Mouse (Mus musculus) C2C12 (cell line): ENCODE results near the gene Flt3.
A peak's percentile ranks its signal among the peaks of the same experiment; 100 is the strongest.

Source experiments
- CEBPB ChIP-seq: IDR thresholded peaks from one replicate; pipeline ENCODE4 v1.6.1; 2011; ENCODE audit warnings: low read depth, mild to moderate bottlenecking, control low read depth, moderate library complexity
- CTCF ChIP-seq: IDR thresholded peaks from one replicate; pipeline ENCODE4 v1.5.1; 2011; ENCODE audit not compliant: control insufficient read depth, insufficient read depth, insufficient read length
- MAX ChIP-seq: IDR thresholded peaks from one replicate; pipeline ENCODE4 v1.6.1; 2011; ENCODE audit warnings: mild to moderate bottlenecking, control low read depth
- MYOD1 ChIP-seq: IDR thresholded peaks from one replicate; pipeline ENCODE4 v1.6.1; 2011; ENCODE audit warnings: low read depth; ENCODE audit not compliant: control insufficient read depth, insufficient read length
- MYOG ChIP-seq: IDR thresholded peaks from one replicate; pipeline ENCODE4 v1.6.1; 2011; ENCODE audit not compliant: control insufficient read depth, insufficient read length; ENCODE audit errors: extremely low read depth
- USF1 ChIP-seq: IDR thresholded peaks from one replicate; pipeline ENCODE4 v1.6.1; 2011; ENCODE audit warnings: low read depth, mild to moderate bottlenecking, control low read depth, moderate library complexity

DNA sequence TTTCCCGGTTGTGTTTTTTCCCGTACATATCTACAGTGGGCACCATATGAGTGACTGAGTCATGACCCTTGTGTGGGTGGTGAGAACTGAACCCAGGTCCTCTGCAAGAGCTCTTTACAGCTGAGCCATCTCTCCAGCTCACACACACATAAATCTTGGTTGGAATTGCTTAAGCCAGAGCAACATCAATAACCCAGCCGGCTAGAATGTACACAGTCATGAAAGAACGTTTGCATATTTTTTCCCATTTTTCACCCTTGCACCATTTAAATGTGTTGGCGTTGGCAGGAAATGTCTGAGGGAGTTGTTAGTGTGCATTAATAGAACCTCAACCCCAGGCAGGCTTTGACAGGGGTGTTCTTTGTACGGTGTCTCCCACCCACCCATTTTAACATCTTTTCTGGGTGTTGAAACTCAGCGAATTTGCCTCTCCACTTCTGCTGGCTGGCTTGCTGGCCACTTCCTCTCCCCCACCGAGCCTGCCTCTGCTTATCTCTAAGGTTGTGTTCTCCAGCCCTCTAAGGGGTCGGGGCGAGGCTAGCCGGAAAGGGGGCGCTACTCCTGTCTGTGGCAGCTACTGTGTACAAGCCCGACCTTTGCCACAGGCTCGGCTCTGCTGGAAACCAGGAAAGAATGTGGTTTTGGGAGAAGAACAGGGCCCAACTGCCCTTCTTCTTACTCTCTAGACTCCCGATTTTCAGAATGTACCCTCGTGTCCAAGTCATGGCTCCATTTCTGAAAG is 108.4 kb downstream of the Flt3 start:
- TF ChIP-seq MYOG: no peak
- no peak for TF ChIP-seq CTCF
- no peak for TF ChIP-seq MAX
- TF ChIP-seq MYOD1: no peak
- no peak for TF ChIP-seq USF1
- peak; percentile 39 for TF ChIP-seq CEBPB
